Mouse (Mus musculus): ENCODE data around the gene Wsb2.

DNA sequence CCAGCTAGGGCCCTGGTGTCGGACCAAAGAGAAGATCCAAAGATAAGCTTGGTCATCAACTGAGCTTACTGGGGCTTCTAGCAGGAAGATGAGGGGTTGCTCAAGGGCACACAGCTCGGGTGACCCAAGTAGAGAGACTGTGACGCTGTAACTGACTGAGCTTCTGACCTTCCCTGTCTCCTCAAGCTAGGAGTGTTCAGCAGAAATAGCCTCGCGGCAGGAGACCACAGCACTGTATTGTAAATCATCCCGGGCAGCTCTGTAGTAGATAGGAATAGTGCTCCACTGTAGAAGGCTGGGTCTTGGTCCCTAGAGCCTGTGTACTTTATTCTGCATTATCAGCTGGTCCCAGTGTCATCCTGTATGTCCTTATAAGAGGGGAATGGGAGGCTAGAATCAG lies 15.2 kb upstream of the Wsb2 start:
- no peak for TF ChIP-seq CTCF (IDR thresholded peaks at IDR 0.05)
- no peak for TF ChIP-seq POLR2A (IDR thresholded peaks at IDR 0.05; ENCODE audit: insufficient read depth, low read depth, low read length)

Data from heart, adult 2 months (tissue).